Mouse (Mus musculus): Measurements from ENCODE around the gene Cnot2.

- TF ChIP-seq CTCF (IDR thresholded peaks at IDR 0.05; ENCODE audit: extremely low read depth, insufficient read length, insufficient replicate concordance, low read depth, low read length) (no peak), POLR2A (IDR thresholded peaks at IDR 0.05; ENCODE audit: low read depth, low read length) (no peak)
These were observed 136.5 kb downstream of the Cnot2 start for GRCm38 (mm10) chr10:116444826-116445225.

Data from small intestine, adult 2 months (tissue).